Comparison of ENCODE assay signal across 11 mouse cellular contexts in genomic region chr2:163690409-163691304, GRCm38 (mm10). TPM values are rescaled to one million over a fixed set of nuclear protein-coding genes. Genes with fewer than 3 reads are reported as not detected.
A peak's percentile ranks its signal among the peaks of the same experiment; 100 is the strongest.
DNase-seq lines count a peak whose midpoint lies in the region; ATAC-seq and TF ChIP-seq lines count a peak whose summit lies in the region.
"Had no signal": no experiment of that assay in that cellular context is flagged by ENCODE, and none has a peak within 500 bp of the region (broad histone marks: within the 10 kb centered on the region; RNA-seq: fewer than 3 reads in every experiment).

No protein-coding gene starts in this region.

- peaks cover 26% of the 10 kb centered on the region for H3K4me1 ChIP-seq in kidney, postnatal 0 days (replicated peaks; ENCODE audit: insufficient read depth, low read length)
- peaks cover 47% of the 10 kb centered on the region for H3K4me1 ChIP-seq in hindbrain, embryonic 10.5 days (replicated peaks)
- H3K4me1 ChIP-seq in midbrain, embryonic 16.5 days (ENCODE audit: control insufficient read depth, insufficient read depth, low read length) = peaks cover 12% of the 10 kb centered on the region

- no peak for DNase-seq in kidney, postnatal 0 days (ENCODE audit: low spot score)
- DNase-seq in kidney, adult 9 months = no peak
- peak; percentile 27 for DNase-seq in embryo, embryonic 10 days (ENCODE audit: low spot score)
- DNase-seq in hindbrain, embryonic 10.5 days (ENCODE audit: low spot score) = peak; percentile 27
- no peak for DNase-seq in layer of hippocampus, adult 8-10 months (ENCODE audit: low spot score in 2 of 2)
- no peak for DNase-seq in gastrocnemius, adult 18-20 months (ENCODE audit: low spot score)
- DNase-seq: kidney, postnatal 14 days had no signal

- H3K27me3 ChIP-seq in kidney, postnatal 0 days (ENCODE audit: insufficient read depth, low read length) = no peaks in the 10 kb centered on the region
- H3K27me3 ChIP-seq in hindbrain, embryonic 10.5 days (ENCODE audit: insufficient read depth, poor library complexity, severe bottlenecking) = no peaks in the 10 kb centered on the region
- H3K27me3 ChIP-seq in midbrain, embryonic 16.5 days (ENCODE audit: control insufficient read depth, insufficient read depth, low read depth, low read length) = no peaks in the 10 kb centered on the region
- H3K27me3 ChIP-seq: forebrain, embryonic 13.5 days; limb, embryonic 13.5 days had no signal

- no peak overlapping the region for H3K9ac ChIP-seq in kidney, postnatal 0 days (ENCODE audit: low read depth, low read length)
- H3K9ac ChIP-seq in midbrain, embryonic 16.5 days (ENCODE audit: low read depth, low read length) = no peak overlapping the region
- H3K9ac ChIP-seq: forebrain, embryonic 13.5 days; limb, embryonic 13.5 days had no signal

- WGBS in kidney, postnatal 0 days = 79% methylated on average over 8 of the region's 8 CpGs
- WGBS in hindbrain, embryonic 10.5 days = 67% methylated on average over 8 of the region's 8 CpGs
- WGBS in midbrain, embryonic 16.5 days = 55% methylated on average over 8 of the region's 8 CpGs

- TF ChIP-seq CTCF in kidney, postnatal 0 days (IDR thresholded peaks at IDR 0.05; ENCODE audit: low read depth) = no peak

- no peak for ATAC-seq in kidney, postnatal 0 days (replicated peaks; ENCODE audit: low FRiP score, low read depth)
- ATAC-seq in midbrain, embryonic 16.5 days = 0 out of 2 replicates have a peak, but pooled peaks have one; percentile 11
- ATAC-seq: forebrain, embryonic 13.5 days had no signal

- no peak overlapping the region for H3K4me2 ChIP-seq in kidney, postnatal 0 days (ENCODE audit: low read length)
- no peak overlapping the region for H3K4me2 ChIP-seq in midbrain, embryonic 16.5 days (ENCODE audit: low read length)
- H3K4me2 ChIP-seq: forebrain, embryonic 13.5 days; limb, embryonic 13.5 days had no signal

- no peak overlapping the region for H3K4me3 ChIP-seq in kidney, postnatal 0 days (replicated peaks; ENCODE audit: low read depth, low read length)
- H3K4me3 ChIP-seq in hindbrain, embryonic 10.5 days = no peak overlapping the region
- H3K4me3 ChIP-seq in midbrain, embryonic 16.5 days (ENCODE audit: low read depth, low read length) = no peak overlapping the region
- H3K4me3 ChIP-seq: forebrain, embryonic 13.5 days; limb, embryonic 13.5 days; myocyte had no signal

- H3K36me3 ChIP-seq in kidney, postnatal 0 days (ENCODE audit: insufficient read depth, low read length) = no peaks in the 10 kb centered on the region
- H3K36me3 ChIP-seq in hindbrain, embryonic 10.5 days = no peaks in the 10 kb centered on the region
- no peaks in the 10 kb centered on the region for H3K36me3 ChIP-seq in midbrain, embryonic 16.5 days (ENCODE audit: control insufficient read depth, insufficient read depth, low read length)
- H3K36me3 ChIP-seq: limb, embryonic 13.5 days had no signal

- H3K27ac ChIP-seq in kidney, postnatal 0 days = peak overlapping the region; percentile 13; the same call in 1 of the 2 replicates
- peak overlapping the region; percentile 84 for H3K27ac ChIP-seq in hindbrain, embryonic 10.5 days
- no peak overlapping the region for H3K27ac ChIP-seq in midbrain, embryonic 16.5 days (ENCODE audit: low read length)
- H3K27ac ChIP-seq: forebrain, embryonic 13.5 days; limb, embryonic 13.5 days had no signal

- no peaks in the 10 kb centered on the region for H3K9me3 ChIP-seq in kidney, postnatal 0 days (replicated peaks; ENCODE audit: low read length)
- H3K9me3 ChIP-seq in hindbrain, embryonic 10.5 days = no peaks in the 10 kb centered on the region
- no peaks in the 10 kb centered on the region for H3K9me3 ChIP-seq in midbrain, embryonic 16.5 days (replicated peaks; ENCODE audit: control insufficient read depth, low read length, poor library complexity, severe bottlenecking)
- H3K9me3 ChIP-seq: forebrain, embryonic 13.5 days; limb, embryonic 13.5 days had no signal

RNA-seq across cellular contexts. Expression of gene Pkig, which starts 32.5 kb away (rescaled TPM):
- 179 and 198 TPM in 2 replicates for polyA plus RNA-seq in kidney, postnatal 0 days (2015; fragmentation: Nextera tagmentation; extraction: Ambion mirVana)
- polyA plus RNA-seq in hindbrain, embryonic 10.5 days (2016; fragmentation: Nextera tagmentation; extraction: Ambion mirVana) = 158 and 185 TPM in 2 replicates
- 134 TPM in 2 replicates for polyA plus RNA-seq in midbrain, embryonic 16.5 days (2015; fragmentation: Nextera tagmentation; extraction: Ambion mirVana)
- total RNA-seq in layer of hippocampus, adult 8-10 months (2022) = 10 to 100 TPM; 67.0 to 98.4 (median 83.6) TPM
- total RNA-seq in gastrocnemius, adult 18-20 months (2021) = 100 to 1,000 TPM; 113 to 126 TPM

RNA-seq across cellular contexts. Expression of gene Serinc3, which starts 45.7 kb away (rescaled TPM):
- polyA plus RNA-seq in kidney, postnatal 0 days (2015; fragmentation: Nextera tagmentation; extraction: Ambion mirVana) = 66.6 and 72.5 TPM in 2 replicates
- 24.2 and 25.6 TPM in 2 replicates for polyA plus RNA-seq in hindbrain, embryonic 10.5 days (2016; fragmentation: Nextera tagmentation; extraction: Ambion mirVana)
- polyA plus RNA-seq in midbrain, embryonic 16.5 days (2015; fragmentation: Nextera tagmentation; extraction: Ambion mirVana) = 35.6 and 36.4 TPM in 2 replicates
- total RNA-seq in layer of hippocampus, adult 8-10 months (2022) = 100 to 1,000 TPM; 201 to 242 (median 213) TPM
- 100 to 1,000 TPM; 103 to 119 TPM for total RNA-seq in gastrocnemius, adult 18-20 months (2021)

RNA-seq across cellular contexts. Expression of gene Ada, which starts 59.4 kb away (rescaled TPM):
- polyA plus RNA-seq in kidney, postnatal 0 days (2015; fragmentation: Nextera tagmentation; extraction: Ambion mirVana) = 7.7 and 9.8 TPM in 2 replicates
- polyA plus RNA-seq in hindbrain, embryonic 10.5 days (2016; fragmentation: Nextera tagmentation; extraction: Ambion mirVana) = 7.2 and 8.1 TPM in 2 replicates
- polyA plus RNA-seq in midbrain, embryonic 16.5 days (2015; fragmentation: Nextera tagmentation; extraction: Ambion mirVana) = 4.0 and 4.4 TPM in 2 replicates
- 1 to 10 TPM in 3 of 4 experiments, under 1 TPM in 1; 0.73 to 1.6 (median 1.5) TPM for total RNA-seq in layer of hippocampus, adult 8-10 months (2022)
- total RNA-seq in gastrocnemius, adult 18-20 months (2021) = under 1 TPM; 0.26 to 0.43 TPM

Comparison
In these comparisons a context has a peak if more than half of its experiments do, and no peak if none do; other contexts are left out.
1. DNase-seq: peak in embryo, embryonic 10 days (single experiment) and hindbrain, embryonic 10.5 days (single experiment); none in kidney, postnatal 0 days (single experiment), kidney, adult 9 months (single experiment), layer of hippocampus, adult 8-10 months (0 of 2) and gastrocnemius, adult 18-20 months (single experiment).